Mouse (Mus musculus): Measurements from ENCODE around the gene Tax1bp1. TPM values are rescaled to one million over a fixed set of nuclear protein-coding genes. Genes with fewer than 3 reads are reported as not detected.

The Tax1bp1 gene
- polyA plus RNA-seq (2012; rRNA removed) = 64.6 and 67.5 TPM in 2 replicates

DNA sequence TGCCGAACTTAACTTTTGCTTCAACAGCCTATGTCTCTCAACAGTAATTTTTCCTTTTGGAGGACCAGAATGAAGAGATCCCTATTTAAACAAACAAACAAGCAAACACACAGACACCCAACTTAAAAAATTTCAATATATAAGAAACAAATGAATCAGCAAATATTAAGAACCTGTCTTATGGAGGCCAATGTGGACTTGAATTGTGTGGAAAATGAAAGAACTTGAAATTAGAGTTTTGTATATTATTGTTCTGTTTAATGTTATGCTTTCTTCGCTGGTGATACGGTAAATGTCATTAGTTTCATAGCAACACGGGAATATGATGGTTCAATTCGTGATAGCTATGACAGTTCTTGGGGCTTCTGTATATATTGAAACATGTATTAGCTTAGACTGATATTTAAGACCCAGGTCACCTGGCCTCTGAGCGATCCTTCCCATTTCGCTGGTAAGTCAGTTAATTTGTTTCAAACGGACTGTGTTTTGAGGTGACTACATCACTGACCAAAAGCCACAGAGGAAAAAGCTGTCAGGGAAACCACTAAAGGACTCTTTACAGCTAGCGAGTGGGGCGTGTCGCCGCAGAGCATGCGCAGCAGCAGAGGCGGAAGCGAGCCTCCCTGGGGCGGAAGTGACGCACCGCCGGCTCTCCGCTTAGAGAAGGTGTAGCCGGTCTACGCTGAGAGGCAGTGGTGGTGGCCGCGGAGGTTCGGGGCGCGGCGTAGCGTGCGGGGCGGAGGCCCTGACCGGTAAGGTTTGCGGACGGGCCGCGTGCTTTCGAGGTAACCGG is at the start of gene Tax1bp1:
Gene Tax1bp1 (plus strand): TSS at position 626 of the 793 bp plus-strand sequence.

Other genes with a start within 250 kb of the Tax1bp1 start
- gene Hibadh, start 73.3 kb upstream of the Tax1bp1 start, polyA plus RNA-seq (2012; rRNA removed) = 34.3 and 40.1 TPM in 2 replicates